Mouse (Mus musculus) midbrain, embryonic 16.5 days (tissue): ENCODE measurements at regions not wholly inside any gene's neighbourhood (a gene's known extent, or its start where the extent isn't known, plus 50 kb on each side); places are given as distances from the start of the nearest gene placed in this dataset.

Source experiments
- ATAC-seq: fragments of 200-750 bp; cut with Nextera tagmentation; 2 replicates; pipeline ENCODE4 v1.8.0; 2017; ENCODE audit warnings: moderate TSS enrichment
- H3K27ac ChIP-seq: fragments of 300-500 bp; sonication (generic); 2 replicates; pipeline ENCODE4 v1.5.1; 2014; ENCODE audit warnings: mild to moderate bottlenecking, low read length, mixed read lengths
- H3K27me3 ChIP-seq: fragments of 300-500 bp; sonication (generic); 2 replicates; pipeline ENCODE4 v1.6.1; 2014; ENCODE audit warnings: low read depth, low read length, mixed read lengths; ENCODE audit not compliant: control insufficient read depth, insufficient read depth
- H3K36me3 ChIP-seq: fragments of 300-500 bp; sonication (generic); 2 replicates; pipeline ENCODE4 v1.6.1; 2014; ENCODE audit warnings: mild to moderate bottlenecking, low read length, moderate library complexity, mixed read lengths; ENCODE audit not compliant: control insufficient read depth, insufficient read depth
- H3K4me1 ChIP-seq: fragments of 300-500 bp; sonication (generic); 2 replicates; pipeline ENCODE4 v1.6.1; 2014; ENCODE audit warnings: mild to moderate bottlenecking, low read length, mixed read lengths; ENCODE audit not compliant: control insufficient read depth, insufficient read depth
- H3K4me2 ChIP-seq: fragments of 300-500 bp; sonication (generic); 2 replicates; pipeline ENCODE4 v1.6.1; 2014; ENCODE audit warnings: mild to moderate bottlenecking, low read length, mixed read lengths
- H3K4me3 ChIP-seq: fragments of 300-500 bp; sonication (generic); 2 replicates; pipeline ENCODE4 v1.5.1; 2014; ENCODE audit warnings: low read depth, mild to moderate bottlenecking, low read length, moderate library complexity, mixed read lengths
- H3K9ac ChIP-seq: fragments of 300-500 bp; sonication (generic); 2 replicates; pipeline ENCODE4 v1.6.1; 2014; ENCODE audit warnings: low read depth, low read length, mixed read lengths
- H3K9me3 ChIP-seq: fragments of 300-500 bp; sonication (generic); replicated peaks from 2 replicates; pipeline ENCODE4 v1.6.1; 2014; ENCODE audit warnings: mild to moderate bottlenecking, low read length, mixed read lengths; ENCODE audit not compliant: control insufficient read depth, poor library complexity, severe bottlenecking
- WGBS: fragments of 180-500 bp; shearing (Covaris S2); extraction: QIAGEN DNeasy Blood & Tissue Kit; methylation state at CpG from one replicate; pipeline ENCODE4 v1.1.7; 2014; 5-methylcytosine and 5-hydroxymethylcytosine counted together

DNA sequence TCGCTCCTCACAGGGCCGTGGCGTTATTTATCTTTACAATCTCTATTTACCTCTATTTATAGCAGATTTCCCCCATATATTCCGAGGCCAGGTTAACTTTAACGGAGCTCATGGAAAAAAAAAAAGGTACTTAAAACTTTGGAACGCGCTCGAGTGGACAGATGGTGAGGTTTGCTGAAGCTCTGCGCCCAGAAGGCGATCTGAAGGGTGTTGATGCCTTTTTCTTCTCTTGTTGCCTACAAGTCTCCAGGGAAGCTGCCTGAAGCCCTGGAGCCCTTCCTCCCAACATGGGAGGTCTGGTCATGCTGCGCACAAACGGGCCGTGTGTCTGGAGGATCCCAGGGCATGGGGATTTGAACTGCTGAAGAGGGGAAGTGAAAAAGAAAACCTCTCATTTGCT is 130.9 kb downstream of the Gm26897 start:
- Histone ChIP-seq H3K4me3 (no peak overlapping the region), H3K4me1 (no peaks in the 10 kb centered on the region), H3K4me2 (no peak overlapping the region), H3K27me3 (no peaks in the 10 kb centered on the region), H3K27ac (no peak overlapping the region), H3K36me3 (no peaks in the 10 kb centered on the region), H3K9ac (no peak overlapping the region), H3K9me3 (no peaks in the 10 kb centered on the region)
- WGBS = 73% methylated on average over 13 of the region's 13 CpGs
- no peak for ATAC-seq

DNA sequence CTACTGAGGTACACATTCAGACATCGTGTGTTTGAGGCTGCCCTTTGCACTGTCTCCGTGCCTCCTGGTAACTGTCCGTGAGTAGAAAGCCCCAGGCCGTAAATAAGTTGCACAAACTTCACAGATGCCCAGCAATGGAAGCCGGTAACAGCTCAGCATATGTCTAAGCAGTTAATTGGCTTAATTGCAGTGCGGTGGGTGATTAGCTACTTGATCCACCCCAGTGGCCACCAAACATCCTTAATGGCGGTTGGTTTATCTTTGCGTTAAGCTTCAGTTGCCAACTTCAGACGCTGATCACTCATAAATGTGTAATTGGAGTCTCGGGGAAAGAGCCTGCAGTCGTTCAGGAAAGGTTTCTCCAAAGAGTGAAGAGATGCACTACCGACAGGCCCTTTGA is 135.3 kb downstream of the Gm26897 start:
- Histone ChIP-seq H3K9me3 (peaks cover 14% of the 10 kb centered on the region; the same call in 1 of the 2 replicates), H3K4me3 (no peak overlapping the region), H3K4me2 (no peak overlapping the region), H3K27ac (no peak overlapping the region), H3K9ac (no peak overlapping the region), H3K4me1 (no peaks in the 10 kb centered on the region), H3K36me3 (no peaks in the 10 kb centered on the region), H3K27me3 (no peaks in the 10 kb centered on the region)
- WGBS = 70% methylated on average over 12 of the region's 12 CpGs
- no peak for ATAC-seq

DNA sequence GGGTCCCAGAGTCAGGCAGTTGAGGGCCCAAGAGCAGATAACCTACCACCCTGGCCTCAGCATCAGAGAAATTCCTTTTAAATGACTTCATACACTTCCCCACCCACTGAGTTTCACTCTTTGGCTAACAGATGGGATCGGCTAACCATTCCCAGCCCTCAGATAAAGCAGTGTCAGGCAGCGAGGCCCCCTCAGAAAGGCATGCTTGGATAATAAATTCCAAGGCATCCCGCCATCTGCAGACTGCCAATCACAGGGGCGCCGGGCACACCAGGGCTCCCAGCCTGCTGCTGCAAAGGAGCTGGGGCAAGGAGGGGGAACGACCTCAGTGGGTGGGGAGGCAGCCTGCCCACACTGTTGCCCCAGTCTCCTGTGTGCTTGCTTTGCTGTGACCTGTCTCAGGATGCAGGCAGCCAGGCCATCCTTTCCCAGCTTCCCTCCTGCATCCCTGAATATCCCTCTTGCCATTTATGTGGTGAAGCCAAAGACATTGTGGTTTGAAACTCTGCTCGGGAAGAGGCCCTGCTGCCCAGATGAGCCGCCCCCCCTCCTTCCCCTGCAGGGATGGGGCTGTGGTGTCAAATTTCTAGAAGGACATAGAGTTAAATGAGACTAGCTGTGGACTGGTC is 143.6 kb downstream of the Gm26897 start:
- Histone ChIP-seq H3K4me3 (no peak overlapping the region), H3K4me2 (no peak overlapping the region), H3K27me3 (no peaks in the 10 kb centered on the region), H3K9me3 (peaks cover 5% of the 10 kb centered on the region; the same call in 1 of the 2 replicates), H3K36me3 (no peaks in the 10 kb centered on the region), H3K9ac (no peak overlapping the region), H3K27ac (no peak overlapping the region), H3K4me1 (no peaks in the 10 kb centered on the region)
- ATAC-seq = no peak
- WGBS = 3% methylated on average over 8 of the region's 8 CpGs

DNA sequence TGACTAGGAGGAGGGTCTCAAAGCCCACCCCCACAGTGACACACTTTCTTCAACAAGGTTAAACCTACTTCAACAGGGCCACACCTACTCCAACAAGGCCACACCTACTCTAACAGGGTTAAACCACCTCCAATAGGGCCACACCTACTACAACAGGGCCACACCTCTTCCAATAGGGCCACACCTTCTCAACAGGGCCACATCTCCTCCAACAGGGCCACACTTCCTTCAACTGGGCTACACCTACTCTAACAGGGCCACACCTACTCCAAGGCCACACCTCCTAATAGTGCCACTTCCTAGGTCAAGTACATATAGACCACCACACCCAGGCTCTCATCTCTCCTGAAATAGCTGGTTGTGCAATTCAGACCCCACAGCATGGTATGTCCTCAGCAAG is 145.3 kb downstream of the Gm26897 start:
- H3K27me3 ChIP-seq = no peaks in the 10 kb centered on the region; the same call in 1 of the 2 replicates
- no peak overlapping the region for H3K27ac ChIP-seq
- H3K4me1 ChIP-seq = no peaks in the 10 kb centered on the region; the same call in 1 of the 2 replicates
- no peak overlapping the region for H3K9ac ChIP-seq
- no peak overlapping the region for H3K4me3 ChIP-seq
- no peak for ATAC-seq
- H3K9me3 ChIP-seq = no peaks in the 10 kb centered on the region
- no peak overlapping the region for H3K4me2 ChIP-seq
- no peaks in the 10 kb centered on the region for H3K36me3 ChIP-seq

DNA sequence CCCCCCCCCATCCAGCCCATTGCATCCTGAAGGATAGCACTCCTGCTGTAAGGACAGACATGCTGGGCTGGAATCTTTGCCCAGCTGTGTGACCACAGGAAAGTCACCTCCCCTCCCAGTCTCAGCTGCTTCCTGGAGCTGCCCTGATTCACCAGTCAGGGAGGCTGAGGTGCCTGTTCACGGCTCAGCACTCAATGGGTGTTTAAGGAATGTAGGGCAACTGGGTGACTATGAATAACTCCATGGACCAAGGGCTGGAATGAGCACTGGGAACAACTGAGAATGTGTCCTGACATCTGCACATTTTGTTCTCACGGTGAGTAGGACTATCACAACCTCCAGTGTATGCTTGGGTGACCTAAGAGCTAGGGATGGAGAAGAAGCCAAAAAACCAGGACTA is 146.5 kb downstream of the Gm26897 start:
- Histone ChIP-seq H3K4me1 (no peaks in the 10 kb centered on the region; the same call in 1 of the 2 replicates), H3K9ac (no peak overlapping the region), H3K27ac (no peak overlapping the region), H3K4me2 (no peak overlapping the region), H3K27me3 (no peaks in the 10 kb centered on the region; the same call in 1 of the 2 replicates), H3K4me3 (no peak overlapping the region), H3K36me3 (no peaks in the 10 kb centered on the region), H3K9me3 (no peaks in the 10 kb centered on the region)
- WGBS = 84% methylated on average over 2 of the region's 2 CpGs
- ATAC-seq = no peak

DNA sequence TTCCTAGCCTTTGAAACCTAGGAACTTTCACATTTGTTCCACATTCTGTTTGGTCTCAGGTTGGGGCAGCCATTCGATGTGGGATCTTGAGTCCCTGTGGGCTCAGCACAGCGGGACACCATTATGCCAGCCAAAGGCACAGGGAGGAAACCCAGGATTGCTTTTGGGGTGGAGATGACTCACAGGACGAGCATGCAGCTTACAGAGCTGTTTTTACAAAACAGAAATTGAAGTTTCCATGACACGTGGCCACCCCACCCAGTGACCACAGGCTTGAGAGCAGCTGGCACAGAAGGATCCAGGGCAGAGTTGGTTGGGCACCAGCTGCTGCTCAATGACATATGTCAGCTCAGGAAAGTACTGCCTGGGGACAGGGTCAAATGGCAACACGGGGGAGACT is 147.8 kb downstream of the Gm26897 start:
- Histone ChIP-seq H3K4me1 (peaks cover 3% of the 10 kb centered on the region; the same call in 1 of the 2 replicates), H3K36me3 (no peaks in the 10 kb centered on the region), H3K4me3 (no peak overlapping the region), H3K27me3 (no peaks in the 10 kb centered on the region; the same call in 1 of the 2 replicates), H3K9ac (no peak overlapping the region), H3K9me3 (no peaks in the 10 kb centered on the region), H3K27ac (no peak overlapping the region), H3K4me2 (no peak overlapping the region)
- no peak for ATAC-seq
- WGBS = 35% methylated on average over 5 of the region's 5 CpGs

DNA sequence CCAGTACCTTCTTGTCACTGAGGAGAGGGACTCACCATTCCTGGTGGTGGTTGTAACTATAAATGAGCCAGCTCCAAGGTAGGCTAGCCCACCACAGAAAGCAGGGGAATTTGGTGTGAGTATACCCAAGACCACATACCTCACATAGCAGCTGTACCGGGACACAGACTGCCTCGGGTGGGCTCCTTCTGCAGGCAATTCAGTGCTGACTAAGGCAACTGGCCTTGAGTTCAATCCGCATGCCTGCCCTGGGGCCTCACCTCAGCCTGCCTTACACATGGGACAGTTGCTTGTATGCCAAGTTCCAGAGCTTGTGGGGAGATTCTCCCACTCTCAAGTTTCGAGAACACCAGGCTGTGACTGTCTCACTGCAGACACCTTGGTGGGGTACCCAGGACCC is 153.6 kb downstream of the Gm26897 start:
- H3K27me3 ChIP-seq = no peaks in the 10 kb centered on the region; the same call in 1 of the 2 replicates
- no peak overlapping the region for H3K27ac ChIP-seq
- no peak overlapping the region for H3K4me3 ChIP-seq
- no peak overlapping the region for H3K9ac ChIP-seq
- ATAC-seq = no peak
- H3K4me1 ChIP-seq = peaks cover 8% of the 10 kb centered on the region; the same call in 1 of the 2 replicates
- H3K36me3 ChIP-seq = no peaks in the 10 kb centered on the region
- 76% methylated on average over 4 of the region's 4 CpGs for WGBS
- no peaks in the 10 kb centered on the region for H3K9me3 ChIP-seq
- no peak overlapping the region for H3K4me2 ChIP-seq

DNA sequence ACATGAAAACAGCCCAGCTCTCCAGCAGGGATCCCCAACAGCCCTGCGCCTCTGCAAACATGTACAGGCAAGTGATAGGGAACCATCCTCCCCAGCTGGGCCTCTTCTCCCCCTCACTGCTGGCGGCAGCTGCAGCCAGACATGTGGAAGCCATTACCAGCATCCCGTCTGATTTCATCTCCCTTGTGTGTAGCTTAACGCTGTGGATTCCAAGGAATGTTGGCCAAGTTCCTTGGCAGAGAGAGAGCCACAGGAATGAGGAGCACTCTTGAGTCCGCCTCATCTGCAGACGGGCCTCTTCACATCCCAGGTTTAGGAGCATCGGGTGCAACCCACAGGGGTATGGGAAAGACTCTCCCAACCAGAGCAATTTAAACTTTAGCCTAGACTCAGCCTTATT is 157.1 kb downstream of the Gm26897 start:
- Histone ChIP-seq H3K4me3 (no peak overlapping the region), H3K27ac (no peak overlapping the region), H3K9ac (no peak overlapping the region), H3K4me2 (no peak overlapping the region), H3K36me3 (no peaks in the 10 kb centered on the region), H3K27me3 (no peaks in the 10 kb centered on the region), H3K9me3 (no peaks in the 10 kb centered on the region), H3K4me1 (peaks cover 21% of the 10 kb centered on the region)
- WGBS = 63% methylated on average over 7 of the region's 7 CpGs
- no peak for ATAC-seq

DNA sequence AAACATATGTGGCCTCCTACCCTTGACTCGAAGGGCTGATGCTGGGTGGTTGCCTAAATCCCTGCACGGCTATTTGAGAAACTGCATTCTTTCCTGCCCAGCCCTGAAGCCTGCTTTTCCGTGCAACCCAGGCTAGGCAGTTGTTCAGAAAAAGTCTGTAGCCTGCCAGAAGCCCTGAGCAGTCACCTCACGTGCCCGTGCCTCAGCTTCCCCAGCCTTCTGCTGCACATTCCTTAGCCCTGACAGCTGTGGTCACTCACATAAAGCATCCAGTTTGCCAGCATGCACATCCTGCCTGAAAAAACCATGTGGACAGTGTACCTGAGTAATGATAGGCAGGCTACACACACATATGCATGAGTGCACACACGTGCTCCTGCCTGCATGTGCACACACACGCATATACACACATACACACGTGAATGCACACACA is 157.6 kb downstream of the Gm26897 start:
- H3K9ac ChIP-seq = no peak overlapping the region
- 60% methylated on average over 8 of the region's 8 CpGs for WGBS
- no peak overlapping the region for H3K4me3 ChIP-seq
- H3K4me1 ChIP-seq = peaks cover 18% of the 10 kb centered on the region
- no peak for ATAC-seq
- H3K9me3 ChIP-seq = no peaks in the 10 kb centered on the region
- H3K4me2 ChIP-seq = no peak overlapping the region
- H3K27ac ChIP-seq = no peak overlapping the region
- H3K27me3 ChIP-seq = no peaks in the 10 kb centered on the region
- H3K36me3 ChIP-seq = no peaks in the 10 kb centered on the region
